Mouse (Mus musculus): ENCODE measurements around the gene Nop2. TPM values are rescaled to one million over a fixed set of nuclear protein-coding genes. Genes with fewer than 3 reads are reported as not detected.
"Not testable (repeated sequence)": the region's sequence is repeated elsewhere in the genome, so short reads cannot be mapped to it uniquely, and the experiment has no call there.

Nop2 gene
- polyA plus RNA-seq, 1 experiment, result 24.5 TPM

DNA sequence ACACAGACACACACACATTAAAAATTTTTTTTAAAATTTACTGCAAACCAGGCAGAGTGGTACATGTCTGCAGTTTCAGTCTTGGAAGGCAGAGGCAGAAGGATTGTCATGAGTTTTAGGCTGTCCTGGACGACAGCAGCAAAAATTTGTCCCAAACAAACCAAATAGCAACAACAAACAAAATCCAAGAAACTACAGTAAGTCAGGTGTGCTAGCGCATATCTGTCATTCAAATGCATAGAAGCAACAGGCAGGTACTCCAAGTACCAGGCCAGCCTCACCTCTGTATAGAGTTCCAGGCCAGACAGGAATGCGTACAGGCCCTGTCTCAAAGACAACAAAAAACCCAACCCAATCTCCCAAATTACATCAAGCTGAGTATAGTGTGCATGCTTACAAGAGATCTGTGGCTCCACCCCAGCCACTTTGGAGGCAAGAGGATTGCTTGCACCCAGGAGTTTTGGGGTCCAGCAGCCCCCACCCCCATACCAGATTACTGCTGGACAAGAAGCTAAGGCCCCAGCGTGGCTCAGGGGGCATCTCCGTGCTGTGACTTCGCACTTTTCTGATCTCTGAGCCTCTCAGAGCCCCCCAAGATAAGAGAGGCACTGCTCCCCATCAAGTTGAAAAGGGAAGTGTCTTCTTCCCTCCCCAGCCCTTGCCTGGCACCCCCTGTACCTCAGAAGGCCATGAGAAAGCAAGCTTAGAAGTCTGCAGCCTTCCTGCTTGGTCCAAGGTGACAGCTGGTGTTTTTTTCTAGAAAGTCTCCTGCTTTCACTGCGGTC, 28.3 kb downstream of the Nop2 start:
- Histone ChIP-seq H3K27me3 (ENCODE audit: control insufficient read depth, insufficient read depth, low read length) (no peaks in the 10 kb centered on the region), H3K4me1 (ENCODE audit: control insufficient read depth, insufficient read depth, low read length) (peaks cover 11% of the 10 kb centered on the region), H3K36me3 (ENCODE audit: control insufficient read depth, insufficient read depth, low read length) (peaks cover 3% of the 10 kb centered on the region), H3K27ac (ENCODE audit: control insufficient read depth, insufficient read depth, low read depth, low read length) (peak overlapping the region; percentile 33; the same call in 1 of the 2 replicates), H3K4me3 (ENCODE audit: control insufficient read depth, low read depth, low read length) (no peak overlapping the region)
- no peak for TF ChIP-seq CTCF (IDR thresholded peaks at IDR 0.05; ENCODE audit: control insufficient read depth, insufficient read depth, insufficient replicate concordance, low read depth, low read length)
- no peak for TF ChIP-seq POLR2A (IDR thresholded peaks at IDR 0.05; ENCODE audit: control insufficient read depth, low read depth, low read length)

DNA sequence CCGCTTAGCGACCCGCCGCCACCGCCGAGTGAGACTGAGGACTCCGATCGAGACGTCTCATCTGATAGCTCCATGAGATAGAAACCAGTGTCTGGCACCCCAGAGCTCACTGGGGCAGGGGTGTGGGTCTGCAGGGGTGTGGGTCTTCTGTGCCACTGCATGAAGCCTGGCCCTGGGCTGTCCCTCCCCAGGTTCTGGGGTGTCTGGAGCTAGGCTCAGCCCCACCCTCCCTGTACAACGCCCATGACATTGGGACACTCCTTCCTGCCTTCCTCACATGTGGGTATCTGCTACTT, 28.8 kb downstream of the Nop2 start:
- H3K4me3 ChIP-seq (ENCODE audit: control insufficient read depth, low read depth, low read length), result no peak overlapping the region
- peaks cover 3% of the 10 kb centered on the region for H3K36me3 ChIP-seq (ENCODE audit: control insufficient read depth, insufficient read depth, low read length)
- H3K4me1 ChIP-seq (ENCODE audit: control insufficient read depth, insufficient read depth, low read length), result peaks cover 15% of the 10 kb centered on the region
- TF ChIP-seq POLR2A (IDR thresholded peaks at IDR 0.05; ENCODE audit: control insufficient read depth, low read depth, low read length) (no peak), CTCF (IDR thresholded peaks at IDR 0.05; ENCODE audit: control insufficient read depth, insufficient read depth, insufficient replicate concordance, low read depth, low read length) (no peak)
- H3K27me3 ChIP-seq (ENCODE audit: control insufficient read depth, insufficient read depth, low read length), result no peaks in the 10 kb centered on the region
- H3K27ac ChIP-seq (ENCODE audit: control insufficient read depth, insufficient read depth, low read depth, low read length), result no peak overlapping the region; the same call in 1 of the 2 replicates

DNA sequence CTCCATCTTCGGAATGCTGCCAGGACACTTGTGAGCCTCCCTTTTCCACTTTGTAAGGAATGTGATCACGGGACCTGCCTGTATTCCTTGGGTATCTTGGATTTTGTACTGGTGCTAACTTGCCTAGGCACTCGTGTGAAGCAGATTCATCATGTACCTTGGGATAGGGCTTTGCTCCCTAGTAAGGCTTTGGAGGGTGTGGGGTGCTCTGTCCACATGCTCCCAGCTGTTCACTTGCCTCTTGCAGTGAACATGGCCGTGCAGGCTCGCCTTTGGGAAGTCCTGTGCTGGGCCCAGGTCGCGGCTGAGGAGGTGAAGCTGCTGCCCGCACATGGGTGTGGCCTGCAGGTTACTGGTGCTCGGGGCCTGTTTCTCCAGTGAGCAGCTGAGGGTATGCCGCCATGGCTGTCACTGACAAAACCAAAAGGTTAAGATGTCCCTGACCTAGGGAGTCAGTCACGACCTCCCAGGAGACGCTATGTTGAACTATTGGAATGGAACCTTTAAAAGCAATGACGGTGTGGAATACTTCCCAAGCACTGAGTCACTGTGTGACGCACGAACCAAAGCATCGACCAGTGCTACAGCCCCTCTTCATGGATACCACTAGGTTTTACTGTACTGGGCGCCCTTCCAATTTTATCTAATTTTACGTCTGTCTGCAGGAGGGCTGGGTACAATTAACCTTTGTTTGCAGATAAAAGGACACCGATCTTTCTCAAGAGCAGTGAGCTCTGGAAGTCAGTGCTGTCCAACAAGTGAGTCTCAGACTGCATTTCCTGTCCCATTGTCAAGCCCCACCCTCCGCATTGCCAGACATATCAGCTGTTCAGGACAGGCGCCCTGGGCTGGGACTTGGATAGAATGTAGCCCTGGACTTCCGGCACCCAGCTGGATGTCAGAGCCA, 29.4 kb downstream of the Nop2 start:
- Histone ChIP-seq H3K27ac (ENCODE audit: control insufficient read depth, insufficient read depth, low read depth, low read length) (peak overlapping the region; percentile 12; the same call in 1 of the 2 replicates), H3K27me3 (ENCODE audit: control insufficient read depth, insufficient read depth, low read length) (no peaks in the 10 kb centered on the region), H3K4me3 (ENCODE audit: control insufficient read depth, low read depth, low read length) (no peak overlapping the region), H3K36me3 (ENCODE audit: control insufficient read depth, insufficient read depth, low read length) (peaks cover 3% of the 10 kb centered on the region), H3K4me1 (ENCODE audit: control insufficient read depth, insufficient read depth, low read length) (peaks cover 15% of the 10 kb centered on the region)
- TF ChIP-seq CTCF (IDR thresholded peaks at IDR 0.05; ENCODE audit: control insufficient read depth, insufficient read depth, insufficient replicate concordance, low read depth, low read length) (no peak), POLR2A (IDR thresholded peaks at IDR 0.05; ENCODE audit: control insufficient read depth, low read depth, low read length) (no peak)

DNA sequence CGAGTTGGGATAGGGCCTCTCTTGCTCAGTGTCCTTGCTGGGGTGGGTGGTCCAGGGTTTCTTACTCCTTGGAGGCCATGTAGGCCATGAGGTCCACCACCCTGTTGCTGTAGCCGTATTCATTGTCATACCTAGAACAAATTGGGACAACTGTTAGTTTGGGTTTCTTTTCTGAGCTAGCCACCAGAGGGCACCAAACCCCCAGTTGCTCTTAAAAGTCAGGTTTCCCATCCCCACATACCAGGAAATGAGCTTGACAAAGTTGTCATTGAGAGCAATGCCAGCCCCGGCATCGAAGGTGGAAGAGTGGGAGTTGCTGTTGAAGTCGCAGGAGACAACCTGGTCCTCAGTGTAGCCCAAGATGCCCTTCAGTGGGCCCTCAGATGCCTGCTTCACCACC, 30.3 kb downstream of the Nop2 start:
- H3K27ac ChIP-seq (ENCODE audit: control insufficient read depth, insufficient read depth, low read depth, low read length); H3K36me3 ChIP-seq (ENCODE audit: control insufficient read depth, insufficient read depth, low read length); H3K4me3 ChIP-seq (ENCODE audit: control insufficient read depth, low read depth, low read length); H3K27me3 ChIP-seq (ENCODE audit: control insufficient read depth, insufficient read depth, low read length): not testable (repeated sequence)
- peaks cover 21% of the 10 kb centered on the region for H3K4me1 ChIP-seq (ENCODE audit: control insufficient read depth, insufficient read depth, low read length)

DNA sequence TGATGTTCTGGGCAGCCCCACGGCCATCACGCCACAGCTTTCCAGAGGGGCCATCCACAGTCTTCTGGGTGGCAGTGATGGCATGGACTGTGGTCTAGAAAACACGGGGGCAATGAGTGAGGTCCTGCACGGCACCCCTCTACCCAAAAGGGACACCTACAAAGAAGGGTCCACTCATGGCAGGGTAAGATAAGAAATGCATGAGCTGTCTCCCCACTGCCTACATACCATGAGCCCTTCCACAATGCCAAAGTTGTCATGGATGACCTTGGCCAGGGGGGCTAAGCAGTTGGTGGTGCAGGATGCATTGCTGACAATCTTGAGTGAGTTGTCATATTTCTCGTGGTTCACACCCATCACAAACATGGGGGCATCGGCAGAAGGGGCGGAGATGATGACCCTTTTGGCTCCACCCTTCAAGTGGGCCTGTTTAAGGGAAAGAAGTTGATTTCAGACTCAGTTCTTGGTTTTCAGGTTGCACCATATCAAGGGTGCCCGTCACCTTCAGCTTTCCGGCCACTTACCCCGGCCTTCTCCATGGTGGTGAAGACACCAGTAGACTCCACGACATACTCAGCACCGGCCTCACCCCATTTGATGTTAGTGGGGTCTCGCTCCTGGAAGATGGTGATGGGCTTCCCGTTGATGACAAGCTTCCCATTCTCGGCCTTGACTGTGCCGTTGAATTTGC, 31.1 kb downstream of the Nop2 start:
- not testable (repeated sequence) for H3K36me3 ChIP-seq (ENCODE audit: control insufficient read depth, insufficient read depth, low read length); H3K4me3 ChIP-seq (ENCODE audit: control insufficient read depth, low read depth, low read length); H3K27me3 ChIP-seq (ENCODE audit: control insufficient read depth, insufficient read depth, low read length); H3K27ac ChIP-seq (ENCODE audit: control insufficient read depth, insufficient read depth, low read depth, low read length)
- H3K4me1 ChIP-seq (ENCODE audit: control insufficient read depth, insufficient read depth, low read length), result peaks cover 22% of the 10 kb centered on the region

DNA sequence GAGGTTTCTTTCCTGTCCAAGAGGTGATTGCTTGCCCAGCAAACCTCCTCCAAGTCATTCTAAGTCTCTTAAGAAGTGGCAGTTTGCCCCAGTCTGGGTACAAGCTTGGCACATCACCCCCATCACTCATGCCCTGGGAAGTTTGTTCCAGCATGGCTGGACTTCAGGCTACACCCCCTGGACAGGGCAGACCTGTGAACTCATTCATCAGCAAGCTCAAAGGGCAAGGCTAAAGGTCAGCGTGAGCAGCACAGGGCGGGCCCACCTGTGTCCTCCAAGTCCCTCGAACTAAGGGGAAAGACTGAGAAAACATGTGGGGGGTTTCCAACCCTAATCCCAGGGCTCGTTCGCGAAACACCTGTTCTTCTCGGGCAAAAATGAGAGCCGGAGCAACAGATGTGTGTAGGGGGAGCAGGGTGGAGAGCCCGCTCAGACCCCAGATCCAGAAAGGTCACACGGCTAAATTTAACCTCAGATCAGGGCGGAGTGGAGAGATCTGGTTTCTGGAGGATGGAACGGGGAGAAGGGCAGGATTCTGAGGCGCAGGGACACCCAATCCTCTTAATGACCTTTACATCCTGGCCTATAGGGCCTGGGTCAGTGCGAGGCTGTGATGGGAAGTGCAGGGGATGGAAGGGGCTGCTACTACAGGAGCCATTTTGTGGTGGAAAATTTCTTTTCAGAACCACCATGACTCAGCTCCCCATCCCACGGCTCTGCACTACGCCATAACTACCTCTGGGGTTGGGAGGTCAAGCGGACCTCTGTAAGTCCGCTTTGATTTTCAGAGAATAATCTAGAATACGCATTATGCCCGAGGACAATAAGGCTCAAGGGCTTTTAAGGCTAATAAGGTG, 32.3 kb downstream of the Nop2 start:
- peaks cover 4% of the 10 kb centered on the region; the same call in 1 of the 2 replicates for H3K36me3 ChIP-seq (ENCODE audit: control insufficient read depth, insufficient read depth, low read length)
- no peak for TF ChIP-seq CTCF (IDR thresholded peaks at IDR 0.05; ENCODE audit: control insufficient read depth, insufficient read depth, insufficient replicate concordance, low read depth, low read length)
- no peak for TF ChIP-seq POLR2A (IDR thresholded peaks at IDR 0.05; ENCODE audit: control insufficient read depth, low read depth, low read length)
- peak overlapping the region; percentile 86; the same call in 1 of the 2 replicates for H3K27ac ChIP-seq (ENCODE audit: control insufficient read depth, insufficient read depth, low read depth, low read length)

More for the DNA sequence above, 32.3 kb downstream of the Nop2 start:
- Histone ChIP-seq H3K27me3 (ENCODE audit: control insufficient read depth, insufficient read depth, low read length) (no peaks in the 10 kb centered on the region), H3K4me1 (ENCODE audit: control insufficient read depth, insufficient read depth, low read length) (peaks cover 22% of the 10 kb centered on the region), H3K4me3 (ENCODE audit: control insufficient read depth, low read depth, low read length) (peak overlapping the region; percentile 89)

Data from testis, adult 2 months (tissue).